Mouse (Mus musculus): ENCODE data around the gene Mnx1. TPM values are rescaled to one million over a fixed set of nuclear protein-coding genes. Genes with fewer than 3 reads are reported as not detected.

The Mnx1 gene
- not detected for polyA plus RNA-seq (2014; fragmentation: Illumina TruSeq; extraction: RNeasy Lipid Tissue Mini Kit (QIAGEN cat#74804); ENCODE audit: low read depth, low replicate concordance)

DNA sequence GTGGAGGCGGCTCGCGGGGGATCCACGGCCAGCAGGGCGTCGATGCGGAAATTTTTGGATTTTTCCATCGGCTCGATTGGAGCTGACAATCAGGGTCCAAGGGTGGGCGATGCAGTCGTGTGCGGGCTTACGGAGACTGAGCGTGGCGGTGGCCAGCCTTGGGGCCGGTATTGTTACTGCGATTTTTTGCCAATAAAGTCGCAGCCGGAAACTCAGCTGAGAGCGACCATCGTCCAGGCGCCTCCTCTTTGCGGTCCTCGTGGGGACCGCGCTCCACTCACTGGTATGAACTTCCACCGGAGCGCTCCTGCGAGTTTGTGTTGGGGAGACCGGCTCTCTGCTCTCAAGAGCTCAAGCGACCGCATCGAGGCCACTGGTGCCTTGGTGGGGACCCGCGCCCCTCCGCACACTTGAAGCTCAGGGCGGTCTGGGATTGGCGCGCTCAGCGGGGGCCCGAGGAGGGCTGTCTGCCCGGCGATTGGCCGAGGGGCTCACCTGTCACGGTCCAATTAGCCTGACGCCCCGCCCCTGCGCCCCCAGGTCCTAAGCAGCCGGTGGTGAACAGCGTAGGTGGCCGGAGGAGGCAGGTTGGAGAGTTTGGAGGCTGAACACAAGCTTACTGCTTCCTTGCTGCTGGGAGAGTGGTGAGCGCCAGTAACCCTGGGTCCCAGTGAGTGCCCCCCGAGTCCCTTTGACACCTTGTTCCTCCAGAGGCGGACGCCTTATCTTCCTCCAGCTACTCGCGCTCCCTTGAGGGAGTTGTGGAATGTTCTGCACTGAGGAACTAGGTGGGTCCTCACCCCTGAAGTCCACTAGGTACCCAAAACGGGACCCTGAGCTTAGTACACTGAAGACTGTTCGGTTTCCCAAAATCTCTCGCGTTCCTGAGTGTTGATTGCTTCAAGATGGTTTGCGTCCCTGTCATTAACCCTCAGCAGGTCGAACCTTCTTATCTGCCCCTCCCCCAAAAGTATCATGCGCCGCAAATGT, at the start of gene Mnx1:
TSS of gene Mnx1 (minus strand) at position 263 of the 990 bp plus-strand sequence.

DNA sequence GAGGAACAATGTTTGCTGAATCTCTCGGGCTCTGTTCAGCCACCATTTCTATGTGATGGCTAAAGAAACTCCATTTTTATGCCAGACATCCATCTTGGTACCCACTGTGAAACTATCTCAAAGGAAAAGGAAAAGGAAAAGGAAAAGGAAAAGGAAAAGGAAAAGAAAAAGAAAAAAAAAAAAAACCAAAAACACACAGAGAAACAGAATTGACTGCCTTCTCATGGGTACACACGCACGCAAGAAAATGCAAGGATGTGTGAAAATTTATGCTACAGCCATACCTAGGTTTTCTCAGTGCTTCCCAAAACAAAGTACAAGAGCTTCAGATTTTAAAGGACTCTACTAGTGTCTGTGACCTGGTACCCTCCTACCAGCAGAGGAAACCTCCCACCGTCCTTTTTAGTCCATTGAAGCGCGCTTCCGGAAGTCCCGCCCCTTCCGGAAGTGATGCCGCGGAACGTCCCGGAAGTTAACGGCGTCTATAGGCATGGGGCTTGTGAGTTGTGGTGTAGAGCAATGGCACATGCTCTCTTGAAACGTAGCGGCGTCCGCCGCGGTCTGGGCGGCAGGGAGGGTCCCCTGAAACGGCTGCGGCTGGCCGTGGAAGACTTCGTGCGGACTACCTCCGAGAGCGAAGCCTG, 43.9 kb downstream of the Mnx1 start, which contains the start of gene Nom1:
TSS of gene Nom1 (plus strand) at position 437 of the 644 bp plus-strand sequence.

Other genes starting within 250 kb of the Mnx1 start
- 16.8 TPM for gene Lmbr1, start 100.1 kb downstream of the Mnx1 start, polyA plus RNA-seq (2014; fragmentation: Illumina TruSeq; extraction: RNeasy Lipid Tissue Mini Kit (QIAGEN cat#74804); ENCODE audit: low read depth, low replicate concordance)
- 23.9 TPM for gene Nom1, start 43.8 kb downstream of the Mnx1 start, polyA plus RNA-seq (2014; fragmentation: Illumina TruSeq; extraction: RNeasy Lipid Tissue Mini Kit (QIAGEN cat#74804); ENCODE audit: low read depth, low replicate concordance)
- gene Ube3c, start 90.8 kb upstream of the Mnx1 start, polyA plus RNA-seq (2014; fragmentation: Illumina TruSeq; extraction: RNeasy Lipid Tissue Mini Kit (QIAGEN cat#74804); ENCODE audit: low read depth, low replicate concordance) = 72.1 TPM

Measured in adrenal gland, adult 10 weeks (tissue).